Mouse (Mus musculus) forelimb bud, embryonic 11.5 days (tissue): ENCODE results near the gene Rbm5.

Experiments
- DNase-seq: peaks from one replicate; pipeline ENCODE4 v3.0.0-alpha.2; 2012; ENCODE audit warnings: low read depth, low spot score

Gene Rbm5

DNA sequence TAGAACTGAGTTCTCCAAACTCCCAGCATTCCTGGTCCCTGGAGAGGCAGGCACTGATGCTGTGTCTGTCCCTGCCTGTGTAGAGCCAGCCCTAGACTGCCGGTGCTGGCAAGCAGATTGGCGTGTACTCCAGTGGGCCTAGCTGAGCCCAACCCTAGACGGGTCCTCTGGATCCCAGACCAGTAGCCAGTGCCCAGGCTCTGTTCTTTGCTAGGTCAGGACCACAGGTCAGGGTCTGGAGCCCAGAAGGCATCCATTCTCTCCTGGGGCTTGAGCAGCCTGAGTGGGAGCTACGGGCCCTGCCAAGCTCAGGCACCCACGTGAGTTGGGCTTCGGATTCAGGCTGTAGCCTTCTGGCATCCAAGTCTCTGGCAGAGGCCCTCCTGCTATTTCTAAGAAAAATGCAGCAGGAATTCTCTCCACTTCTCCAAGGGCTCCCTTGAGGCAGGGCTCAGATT lies 70.7 kb downstream of the Rbm5 start:
- DNase-seq = no peak

DNA sequence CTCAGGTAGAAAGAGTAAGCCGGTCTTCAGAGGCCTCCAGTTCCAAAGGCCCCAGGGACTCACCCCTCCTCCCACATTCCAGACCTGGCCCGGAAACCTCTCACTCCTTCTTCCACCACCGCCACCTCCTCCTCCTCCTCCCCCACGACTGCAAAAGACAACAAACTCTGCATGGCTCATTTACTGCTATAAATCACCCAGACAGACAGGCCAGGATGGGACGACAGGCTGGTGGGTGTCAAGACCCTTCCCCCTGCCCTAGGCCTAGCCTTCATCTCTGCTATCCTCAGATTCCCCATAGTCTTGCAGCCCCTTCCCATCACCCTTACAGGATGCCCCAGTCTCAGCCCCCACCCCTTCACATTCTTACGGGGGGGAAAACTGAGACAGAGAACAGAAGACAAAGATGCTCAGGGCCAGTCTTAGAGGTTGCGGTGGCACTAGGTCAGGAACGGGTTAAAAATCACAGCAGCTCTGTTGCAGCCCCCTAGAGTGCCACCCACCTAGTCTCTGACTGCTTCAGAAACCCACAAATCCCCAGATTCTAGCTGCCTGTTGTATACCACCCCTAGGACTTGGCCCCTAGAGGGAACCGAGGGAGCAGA lies 71.3 kb downstream of the Rbm5 start:
- DNase-seq = no peak

DNA sequence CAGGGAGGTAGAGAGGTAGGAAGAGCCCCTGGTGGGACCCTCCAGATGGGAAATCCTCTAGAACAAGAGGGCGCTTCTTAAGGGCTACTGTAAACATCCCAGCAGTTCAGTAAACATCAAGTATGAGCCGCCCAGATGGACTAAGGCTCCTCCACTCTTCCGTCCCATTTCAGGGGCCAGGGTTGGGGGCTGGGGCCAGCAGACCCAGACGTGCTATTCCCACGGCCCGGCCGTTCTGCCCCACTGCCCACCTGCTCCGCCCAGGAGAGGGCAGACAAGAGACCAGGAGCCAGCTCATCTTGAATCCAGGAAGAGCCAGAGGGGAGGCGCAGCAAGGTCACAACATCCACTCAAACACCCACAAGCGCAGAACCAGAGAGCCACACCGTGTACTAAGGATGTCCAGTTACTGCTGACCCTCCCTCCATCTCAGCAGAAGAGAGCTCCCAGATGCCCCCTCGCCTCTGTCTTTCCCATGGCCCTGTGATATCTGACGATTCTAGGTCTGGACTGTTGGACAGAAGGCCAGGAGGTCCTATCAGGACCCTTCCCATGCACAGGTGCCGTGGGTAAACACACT lies 72.1 kb downstream of the Rbm5 start:
- DNase-seq = no peak

DNA sequence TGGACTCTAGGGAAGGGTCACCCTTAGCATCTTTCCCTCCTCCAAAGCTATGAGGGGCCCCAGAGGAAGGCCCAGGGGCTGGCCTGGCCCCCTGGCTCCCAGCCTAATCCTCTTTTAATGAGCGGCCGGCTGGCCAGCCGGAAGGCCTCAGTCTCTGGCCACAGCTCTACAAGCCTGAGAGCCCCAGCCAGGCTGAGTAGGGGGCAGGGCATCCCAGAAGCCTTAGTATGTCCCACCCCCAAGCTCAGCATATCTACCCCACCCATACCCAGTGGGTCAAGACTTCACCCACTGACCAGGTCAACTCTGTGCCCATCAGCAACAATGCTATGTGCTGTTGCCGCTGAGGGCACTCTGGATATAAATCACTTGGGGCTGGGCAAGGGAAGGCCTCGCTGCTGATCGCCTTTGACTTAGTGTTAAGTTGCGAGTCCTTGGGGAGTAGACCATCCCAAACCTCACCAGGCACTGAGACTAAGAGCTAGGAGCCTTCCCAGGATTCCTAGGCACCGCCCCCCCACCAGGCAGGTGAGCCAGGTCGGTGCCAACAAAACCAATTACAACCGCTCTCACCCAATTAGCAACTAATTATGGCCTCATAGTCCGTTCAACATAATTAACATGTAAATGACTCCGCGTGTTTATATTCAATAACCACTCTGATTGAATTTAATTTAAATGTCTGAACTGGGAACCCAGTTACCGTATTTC lies 72.8 kb downstream of the Rbm5 start:
- DNase-seq = no peak

DNA sequence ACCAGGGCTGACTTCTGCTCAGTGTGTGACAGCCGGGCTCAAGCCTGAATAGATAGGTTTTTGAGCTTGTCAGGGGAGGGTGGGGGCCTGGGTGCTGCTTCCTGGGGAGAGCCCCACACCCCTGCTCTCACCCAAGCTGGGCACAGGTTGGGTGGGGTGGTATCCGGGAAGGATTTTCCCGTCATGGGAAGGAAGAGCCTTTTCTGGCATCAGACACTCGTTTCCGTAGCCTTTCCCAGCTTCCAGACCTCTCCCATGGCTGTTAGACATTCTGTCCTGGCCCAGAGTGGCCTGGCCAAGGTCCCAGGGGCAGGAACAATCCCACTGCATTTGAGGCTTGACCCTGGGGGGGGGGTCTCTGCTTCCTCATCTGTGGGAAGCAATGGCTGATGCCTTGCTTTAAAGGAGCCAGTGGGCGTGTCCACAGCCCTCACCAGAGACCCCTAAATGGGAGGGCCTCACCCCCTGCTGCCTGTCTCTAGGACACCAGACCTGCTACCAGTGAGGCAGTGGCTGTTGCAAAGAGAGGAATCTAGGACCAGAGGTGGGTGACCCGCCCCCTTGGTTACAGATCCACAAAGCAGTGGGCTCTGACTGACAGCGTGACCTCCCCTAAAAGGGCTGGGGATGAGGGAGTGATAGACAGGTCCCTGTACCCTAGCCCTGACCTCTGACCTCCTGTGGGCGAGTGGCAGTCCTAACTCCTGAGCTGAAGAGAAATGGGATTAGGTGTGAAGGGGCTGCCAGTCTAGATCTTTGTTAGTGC lies 73.8 kb downstream of the Rbm5 start:
- DNase-seq = no peak

DNA sequence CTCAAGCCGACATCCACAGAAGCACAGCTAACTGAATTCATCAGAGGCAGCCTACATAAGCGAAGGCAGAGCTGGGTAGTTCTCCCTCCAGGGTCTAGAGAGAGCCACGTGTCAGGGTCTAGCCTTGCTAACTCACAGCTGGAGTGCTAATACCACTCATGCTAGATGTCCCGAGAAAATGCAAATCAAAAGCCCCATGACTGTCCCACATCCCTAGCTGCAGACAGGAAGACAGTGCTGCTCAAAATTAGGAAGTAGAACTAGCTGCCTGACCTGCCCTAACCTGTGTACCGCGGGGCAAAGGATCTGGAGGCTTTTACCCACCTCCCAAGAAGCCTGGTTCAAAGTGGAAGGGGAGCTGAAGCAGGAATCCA lies 74.7 kb downstream of the Rbm5 start:
- no peak for DNase-seq

DNA sequence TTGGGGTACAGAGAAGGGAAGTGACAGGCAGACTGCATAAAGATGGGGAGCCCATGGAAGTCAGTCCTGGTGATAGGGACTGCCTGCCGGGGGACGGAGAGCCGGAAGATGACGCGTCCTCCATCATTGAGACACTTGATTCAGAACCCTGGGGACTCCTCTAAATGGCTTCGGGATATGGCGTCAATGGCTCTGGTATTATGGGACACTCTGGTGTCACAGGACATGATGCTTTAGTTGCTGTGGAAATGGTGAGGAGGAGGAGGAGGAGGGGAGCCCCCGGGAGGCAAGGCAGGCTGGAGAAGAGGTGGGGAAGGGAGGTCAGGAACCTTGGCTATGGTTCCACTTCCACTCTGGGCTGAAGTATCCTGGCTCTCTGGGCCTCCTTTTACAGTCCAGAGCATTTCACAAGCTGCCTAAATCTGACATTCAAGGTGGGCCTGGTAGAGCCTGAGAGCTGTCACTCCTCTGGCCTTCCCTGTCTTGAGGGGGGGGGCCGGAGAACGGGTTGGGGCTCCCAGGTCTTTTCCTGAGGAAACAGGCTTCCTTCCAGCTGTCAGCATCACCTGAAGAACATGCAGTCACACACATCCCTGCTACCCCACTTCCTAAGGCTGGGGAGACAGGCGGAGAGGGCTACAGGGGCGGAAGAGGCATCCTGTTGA lies 75.2 kb downstream of the Rbm5 start:
- DNase-seq = no peak

DNA sequence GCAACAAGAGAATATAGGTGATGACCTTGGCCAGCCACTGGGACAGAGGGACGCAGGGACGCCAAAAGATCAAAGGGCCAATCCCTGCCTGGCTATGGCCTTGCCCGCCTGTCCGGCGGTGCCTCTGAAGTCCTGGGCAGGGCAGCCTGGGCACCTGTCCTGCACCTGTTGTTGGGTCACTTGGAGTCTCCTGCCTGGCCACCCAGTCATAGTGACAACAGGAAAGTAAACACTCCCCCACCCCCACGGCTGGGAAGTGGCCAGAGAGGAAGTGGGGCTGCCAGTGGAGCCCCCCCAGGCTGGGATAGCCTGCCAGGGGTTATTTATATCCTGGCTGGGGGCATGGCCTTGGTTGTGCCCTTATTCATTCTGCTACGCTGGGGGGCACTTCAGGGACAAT lies 76.2 kb downstream of the Rbm5 start:
- no peak for DNase-seq

DNA sequence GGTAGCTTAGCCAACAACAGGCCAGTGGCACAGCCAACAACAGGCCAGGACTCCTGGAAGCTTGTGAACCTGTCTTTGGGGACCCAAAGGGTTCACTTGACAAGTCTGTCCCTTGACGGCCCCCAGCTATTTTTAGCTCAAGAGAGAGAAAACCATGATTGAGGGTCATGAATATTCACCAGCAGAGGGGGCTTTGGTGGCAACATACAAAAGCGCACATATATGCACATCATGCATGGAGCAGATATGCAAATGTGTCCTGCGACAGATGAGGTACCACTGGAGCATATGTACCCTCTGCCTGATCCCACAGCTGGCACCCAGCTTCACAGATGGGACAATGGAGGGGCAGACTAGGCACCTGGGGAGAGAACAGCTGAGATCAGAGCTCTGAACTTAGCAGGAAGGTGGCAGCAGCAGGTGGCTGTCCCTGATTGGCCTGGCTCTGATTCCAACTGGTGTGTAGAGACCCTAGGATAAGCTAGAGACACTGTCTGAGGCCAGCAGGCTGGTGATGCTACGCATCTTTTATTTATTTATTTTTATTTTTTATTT lies 77.3 kb downstream of the Rbm5 start:
- no peak for DNase-seq

DNA sequence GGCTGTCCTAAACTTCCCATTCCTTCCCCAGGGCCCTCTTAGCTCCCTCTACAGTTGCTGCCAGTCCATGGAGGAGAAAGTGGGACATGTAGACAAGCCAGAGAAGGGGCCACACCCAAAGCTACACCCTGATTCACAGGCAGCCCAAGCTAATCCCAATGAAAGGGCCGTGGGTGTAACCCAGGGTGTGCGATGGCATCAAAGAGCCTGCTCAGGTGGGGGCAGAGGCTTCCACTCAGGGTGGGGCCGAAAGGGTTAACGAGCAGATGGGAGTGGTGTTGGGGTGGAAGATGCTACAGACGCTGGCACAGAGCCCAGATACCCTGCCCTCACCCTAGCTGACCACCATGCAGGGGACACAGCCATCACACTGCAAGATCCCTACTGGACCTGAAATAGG lies 78.0 kb downstream of the Rbm5 start:
- no peak for DNase-seq

DNA sequence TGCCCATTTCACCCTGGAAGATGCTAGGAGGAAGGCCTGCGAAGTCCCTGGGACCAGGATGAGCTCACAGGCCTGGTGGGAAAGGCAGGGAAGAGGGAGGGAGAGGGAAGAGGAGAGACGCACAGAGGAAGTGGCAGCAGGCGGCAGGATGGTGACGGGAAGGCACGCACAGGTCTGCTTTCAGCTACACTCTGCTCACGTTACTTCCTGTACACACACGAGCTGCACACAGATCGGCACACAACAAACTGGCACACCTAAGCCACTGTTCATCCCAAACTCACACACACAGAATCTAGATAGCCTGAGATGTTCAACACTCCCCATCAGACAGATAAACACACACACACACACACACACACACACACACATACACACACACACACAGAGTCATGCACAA lies 80.4 kb downstream of the Rbm5 start:
- DNase-seq = no peak
